Mouse (Mus musculus) v-Abl transformed pro-B cells (cell line): Measurements from ENCODE around the gene Mamstr.

ENCODE experiments used
- in situ Hi-C, 2 experiments: fragments of 400-800 bp; cut with MboI; formaldehyde crosslinking; loops; one replicate each; pipeline ENCODE4 v1.15.1; 2025; ENCODE audit not compliant: unreplicated experiment in 2 of 2

Gene Mamstr

DNA sequence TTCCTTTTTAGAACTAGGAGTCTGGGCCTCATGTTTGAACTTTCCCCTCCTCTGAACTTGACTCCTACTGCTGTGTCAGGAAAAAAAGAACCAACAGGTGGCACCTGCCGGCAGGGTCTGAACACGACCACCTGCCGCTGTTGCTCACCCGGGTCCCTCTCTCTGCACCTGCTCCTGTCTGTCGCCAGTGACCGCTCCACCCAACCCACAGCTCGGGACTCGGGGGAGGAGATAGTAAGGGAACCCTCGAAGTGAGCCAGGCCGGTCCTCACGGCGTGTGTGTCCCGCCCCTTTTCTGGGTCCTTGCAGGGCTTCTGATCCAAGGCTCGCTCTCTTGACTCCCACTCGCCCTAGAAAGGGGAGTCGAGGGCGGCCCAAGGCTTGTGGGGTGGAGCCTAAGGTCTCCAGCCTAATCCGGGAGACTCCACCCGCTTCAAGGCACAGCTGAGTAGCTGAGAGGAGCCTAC is at the start of gene Mamstr:
Gene Mamstr (plus strand): TSS at position 417 of the 467 bp plus-strand sequence.
- in situ Hi-C loops: no loop called here

DNA sequence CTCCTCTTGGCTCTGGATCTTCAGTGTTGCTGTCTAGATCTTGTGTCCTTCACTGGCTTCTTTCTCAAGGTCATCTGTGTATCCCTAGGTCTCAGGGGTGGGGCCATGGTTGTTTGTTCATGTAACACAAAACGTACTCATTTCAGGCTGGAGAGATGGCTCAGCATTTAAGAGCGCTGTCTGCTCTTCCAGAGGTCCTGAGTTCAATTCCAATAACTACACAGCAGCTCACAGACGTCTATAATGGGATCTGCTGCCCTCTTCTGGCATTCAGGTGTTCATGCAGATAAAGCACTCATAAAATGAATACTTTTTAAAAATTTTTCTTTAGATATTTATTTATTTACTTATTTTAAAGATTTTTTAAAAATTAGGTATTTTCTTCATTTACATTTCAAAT is 48.9 kb upstream of the Mamstr start:
- in situ Hi-C loops: loop anchor here in 1 of 2 experiments (5.0 to 10.0 kb wide), 2 partner anchors 34 to 94 kb away; partner anchors contain the start of gene Ntn5

DNA sequence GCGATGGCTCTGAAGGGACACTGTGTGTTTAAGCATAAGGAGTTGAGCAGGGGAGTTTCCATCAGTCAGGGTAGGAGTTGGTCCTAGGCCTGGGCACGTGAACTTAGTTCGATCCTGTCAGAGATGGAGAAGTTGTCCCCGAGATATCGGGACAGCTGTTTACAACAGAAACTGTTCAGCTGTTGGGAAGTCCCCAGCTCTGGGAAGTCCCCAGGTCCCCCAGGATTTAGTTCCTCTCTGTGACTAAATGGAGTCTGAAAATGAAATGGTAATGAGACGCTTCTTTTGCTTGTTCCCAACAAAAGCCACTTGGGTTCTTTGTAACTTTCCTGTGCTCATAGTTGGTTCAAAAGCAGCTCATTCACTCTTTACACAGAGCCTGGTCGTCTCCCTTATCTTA is 47.9 kb upstream of the Mamstr start:
- in situ Hi-C loops: loop anchor here in 1 of 2 experiments (5.0 to 10.0 kb wide), 2 partner anchors 35 to 93 kb away; partner anchors contain the start of gene Ntn5

DNA sequence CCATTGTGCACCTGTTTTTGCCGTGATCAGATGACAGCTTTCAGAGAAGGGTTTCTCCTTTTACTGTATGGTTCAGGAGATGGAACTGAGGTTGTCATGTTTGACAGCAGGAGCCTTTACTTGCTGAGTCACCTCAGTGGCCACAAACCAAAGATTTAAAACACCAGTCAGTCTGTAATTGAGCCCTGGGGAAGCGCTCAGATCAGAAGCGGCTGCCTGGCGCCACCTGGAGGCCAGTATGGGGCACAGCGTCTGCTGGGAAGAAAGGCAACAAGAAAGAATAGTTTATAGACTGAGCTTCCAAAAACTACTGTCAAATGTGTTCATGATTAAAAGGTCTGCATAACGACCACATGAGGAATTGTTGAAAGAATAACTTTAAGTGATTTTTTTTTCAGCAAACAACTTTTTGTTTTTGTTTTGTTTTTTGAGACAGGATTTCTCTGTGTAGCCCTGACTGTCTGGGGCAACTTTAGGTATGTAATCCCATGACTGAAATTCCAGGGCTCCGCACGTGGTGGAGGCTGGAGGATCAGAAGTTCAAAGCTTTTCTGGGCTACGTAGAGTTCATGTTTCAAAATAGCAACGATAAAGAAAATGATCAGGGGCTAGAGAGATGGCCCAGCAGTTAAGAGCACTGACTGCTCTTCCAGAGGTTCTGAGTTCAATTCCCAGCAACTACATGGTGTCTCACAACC is 46.5 kb upstream of the Mamstr start:
- in situ Hi-C loops: loop anchor here in 1 of 2 experiments (5.0 to 10.0 kb wide), 2 partner anchors 36 to 92 kb away; partner anchors contain the start of gene Ntn5

DNA sequence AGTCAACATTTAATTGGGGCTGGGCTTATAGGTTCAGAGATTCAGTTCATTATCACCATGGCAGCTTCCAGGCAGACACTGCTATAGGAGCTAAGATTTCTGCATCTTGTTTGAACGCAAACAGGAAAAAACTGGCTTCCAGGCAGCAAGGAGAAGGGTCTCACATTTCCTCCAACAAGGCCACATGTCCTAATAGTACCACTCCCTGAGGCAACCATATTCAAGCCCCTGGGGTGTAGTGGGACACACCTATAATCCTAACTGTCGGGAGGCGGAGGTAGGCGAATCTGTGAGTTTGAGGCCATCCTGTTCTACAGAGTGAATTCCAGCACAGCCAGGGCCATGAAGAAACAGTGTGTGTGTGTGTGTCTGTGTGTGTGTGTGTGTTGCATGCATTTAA is 44.6 kb upstream of the Mamstr start:
- in situ Hi-C loops: loop anchor here (5.0 to 10.0 kb wide), 2 partner anchors 33 to 90 kb away; partner anchors contain the start of gene Ntn5 (in 1 of the 2)

DNA sequence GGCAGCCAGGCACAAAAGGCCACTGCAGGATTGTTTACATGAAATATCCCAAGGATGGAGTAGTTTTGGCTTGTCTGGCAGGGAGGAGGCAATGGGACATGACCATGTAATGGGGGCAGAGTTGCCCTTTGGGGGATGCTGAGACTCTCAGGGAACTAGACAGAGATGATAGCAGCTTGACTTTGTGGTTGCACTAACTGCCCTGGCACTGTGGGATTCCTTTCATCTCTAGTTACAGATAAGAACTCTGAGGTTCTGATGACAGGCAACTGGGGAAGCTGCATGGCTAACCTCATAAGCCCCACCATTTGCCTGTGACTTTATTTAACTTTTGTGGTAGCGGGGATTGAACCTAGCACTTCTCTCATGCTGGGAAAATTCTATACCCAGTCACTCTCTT is 43.7 kb upstream of the Mamstr start:
- in situ Hi-C loops: loop anchor here (5.0 to 10.0 kb wide), 2 partner anchors 34 to 89 kb away; partner anchors contain the start of gene Ntn5 (in 1 of the 2)

DNA sequence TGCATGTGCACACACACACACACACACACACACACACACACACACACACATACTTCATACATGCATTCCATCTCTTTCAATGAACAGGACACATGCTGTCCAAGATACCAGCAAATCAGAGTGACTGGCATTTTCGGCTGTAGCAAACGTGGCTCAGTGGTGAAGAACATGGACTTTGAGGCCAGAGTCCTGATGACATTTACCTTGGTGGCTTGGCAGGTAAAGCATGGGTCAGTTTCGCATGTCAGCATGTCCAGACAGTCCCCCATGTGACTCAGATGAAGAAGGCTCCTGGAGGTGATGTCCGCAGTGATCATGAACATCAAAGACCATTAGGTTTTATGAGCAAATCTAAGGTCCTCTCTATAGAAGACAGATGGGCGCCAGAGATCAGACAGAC is 42.8 kb upstream of the Mamstr start:
- in situ Hi-C loops: loop anchor here (5.0 to 10.0 kb wide), 2 partner anchors 35 to 88 kb away; partner anchors contain the start of gene Ntn5 (in 1 of the 2)

DNA sequence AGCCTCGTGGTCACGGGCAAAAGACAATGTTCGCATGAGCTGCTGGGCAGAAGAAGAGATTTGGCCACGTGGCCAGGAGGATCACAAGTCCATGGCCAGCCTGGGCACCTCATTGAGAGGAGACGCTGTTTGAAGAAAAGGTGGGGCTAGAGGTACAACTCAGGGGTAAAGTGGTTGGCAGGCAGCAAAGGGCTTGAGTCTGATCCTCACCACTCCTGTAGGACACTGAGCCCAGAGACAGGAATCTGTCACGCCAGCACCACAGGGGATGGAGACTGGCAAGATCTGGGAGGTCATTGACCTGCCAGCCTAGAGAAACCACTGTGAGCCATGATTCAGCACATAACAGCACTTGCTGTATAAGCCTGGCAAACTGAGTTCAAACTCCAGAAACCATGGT is 42.2 kb upstream of the Mamstr start:
- in situ Hi-C loops: loop anchor here (5.0 to 10.0 kb wide), 2 partner anchors 35 to 87 kb away; partner anchors contain the start of gene Ntn5 (in 1 of the 2)

DNA sequence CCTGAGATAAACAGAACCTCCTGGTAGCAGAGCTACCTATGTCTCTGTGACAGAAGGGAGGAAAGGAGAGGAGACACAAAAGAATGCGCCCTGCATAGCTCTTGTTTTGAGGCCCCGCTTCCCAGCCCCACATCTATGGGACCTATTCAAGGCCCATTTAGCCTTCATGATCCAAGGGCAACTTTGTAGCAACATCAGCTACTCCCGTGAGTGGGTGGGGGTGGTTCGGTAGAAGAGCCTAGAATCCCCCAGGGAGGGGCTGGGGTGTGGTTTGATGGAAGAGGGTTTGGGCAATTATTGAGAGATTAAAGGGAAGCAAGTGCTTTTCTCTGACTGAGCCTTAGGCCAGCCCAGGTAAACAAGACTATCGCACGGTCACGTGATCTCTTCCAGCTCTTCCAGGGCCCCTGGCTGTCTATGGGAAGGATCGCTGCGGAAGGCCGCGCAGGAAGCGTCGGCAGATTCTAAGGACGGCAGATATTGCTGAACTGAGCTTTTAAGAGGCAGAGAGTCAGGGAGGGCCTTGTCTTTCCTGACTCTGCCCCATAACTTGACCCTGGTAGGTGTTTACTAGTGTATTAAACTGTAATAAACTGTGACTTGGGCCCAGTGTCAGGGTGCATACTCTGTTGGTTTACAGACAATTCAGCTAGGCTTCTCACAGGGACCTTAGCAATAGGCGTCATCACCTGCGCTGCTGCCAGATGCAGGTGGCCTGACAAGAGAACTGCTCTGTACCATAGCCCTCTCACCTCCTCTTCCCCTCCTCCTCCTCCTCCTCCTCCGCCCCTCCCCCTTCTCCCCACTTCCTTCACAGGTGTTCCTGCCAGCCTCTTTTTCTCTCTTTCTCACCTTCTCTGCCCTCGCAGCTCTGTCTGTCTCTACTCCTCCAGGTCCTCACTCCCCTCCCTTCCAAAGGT is 40.6 kb upstream of the Mamstr start:
- in situ Hi-C loops: loop anchor here (5.0 to 10.0 kb wide), 2 partner anchors 37 to 86 kb away; partner anchors contain the start of gene Ntn5 (in 1 of the 2)

DNA sequence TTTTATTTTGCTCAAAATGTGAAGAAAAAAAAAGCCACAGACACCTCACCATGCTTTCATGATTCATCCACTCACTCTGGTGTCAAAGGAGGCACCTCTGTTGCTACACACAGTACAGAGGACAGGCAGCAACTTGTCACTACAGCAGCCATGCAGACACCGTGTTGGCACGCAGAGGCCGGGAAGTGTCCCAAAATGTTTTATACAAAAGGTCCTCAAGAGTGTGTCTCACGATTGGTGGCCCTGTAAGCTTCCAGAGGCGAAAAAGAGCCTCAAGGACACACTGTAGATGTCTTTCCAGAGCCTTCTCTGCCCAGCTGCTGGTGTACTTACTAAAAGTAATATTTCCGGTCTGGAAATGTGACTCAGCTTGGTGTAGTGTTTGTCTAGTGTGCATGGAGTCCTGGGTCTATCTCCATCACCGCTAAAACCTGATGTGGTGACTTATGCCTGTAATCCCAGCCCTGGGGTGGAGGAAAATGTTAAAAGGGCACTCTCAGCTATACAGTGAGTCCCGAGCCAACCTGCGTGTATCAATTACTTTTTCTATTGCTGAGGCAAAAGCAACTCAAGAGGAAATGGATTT is 34.0 kb upstream of the Mamstr start:
- in situ Hi-C loops: no loop called here

DNA sequence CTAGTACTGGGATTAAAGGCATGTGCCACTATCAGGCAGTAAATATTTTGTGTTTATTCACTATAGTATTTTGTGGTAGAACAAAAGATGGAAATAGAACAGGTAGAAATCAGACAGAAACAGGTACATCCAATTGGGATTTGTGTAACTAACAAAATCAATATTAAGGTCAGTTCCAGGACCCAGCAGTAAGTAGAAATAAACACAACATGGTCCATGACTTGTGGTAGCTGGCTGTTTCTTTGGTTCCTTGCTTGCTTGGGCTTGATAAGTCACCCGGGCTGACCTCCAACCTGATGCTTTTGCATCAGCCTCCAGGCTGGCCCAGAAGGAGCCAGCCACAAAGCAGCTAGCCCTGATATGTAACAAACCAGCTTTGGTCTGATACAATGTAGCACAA is 30.3 kb upstream of the Mamstr start:
- in situ Hi-C loops: no loop called here

DNA sequence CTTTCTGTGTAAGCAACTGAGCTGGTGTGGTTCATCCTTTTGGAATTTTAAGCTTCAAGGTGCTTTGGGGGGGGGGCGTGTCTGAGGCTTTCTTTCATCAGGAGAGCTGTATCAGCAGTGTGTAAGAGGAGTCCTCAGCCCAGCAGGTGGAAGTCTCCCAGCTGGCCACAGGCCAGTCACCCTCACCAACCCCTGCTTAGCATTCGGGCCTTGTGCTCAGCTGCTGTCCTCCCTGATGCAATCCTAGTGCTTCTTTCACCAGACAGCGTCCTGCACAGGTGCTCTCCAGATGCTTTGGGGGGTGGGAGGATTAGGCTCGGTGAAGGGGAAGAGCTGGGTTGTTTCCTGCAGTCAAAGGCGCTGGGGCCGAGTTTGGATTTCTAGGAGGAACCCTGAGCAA is 23.5 kb upstream of the Mamstr start:
- in situ Hi-C loops: no loop called here

DNA sequence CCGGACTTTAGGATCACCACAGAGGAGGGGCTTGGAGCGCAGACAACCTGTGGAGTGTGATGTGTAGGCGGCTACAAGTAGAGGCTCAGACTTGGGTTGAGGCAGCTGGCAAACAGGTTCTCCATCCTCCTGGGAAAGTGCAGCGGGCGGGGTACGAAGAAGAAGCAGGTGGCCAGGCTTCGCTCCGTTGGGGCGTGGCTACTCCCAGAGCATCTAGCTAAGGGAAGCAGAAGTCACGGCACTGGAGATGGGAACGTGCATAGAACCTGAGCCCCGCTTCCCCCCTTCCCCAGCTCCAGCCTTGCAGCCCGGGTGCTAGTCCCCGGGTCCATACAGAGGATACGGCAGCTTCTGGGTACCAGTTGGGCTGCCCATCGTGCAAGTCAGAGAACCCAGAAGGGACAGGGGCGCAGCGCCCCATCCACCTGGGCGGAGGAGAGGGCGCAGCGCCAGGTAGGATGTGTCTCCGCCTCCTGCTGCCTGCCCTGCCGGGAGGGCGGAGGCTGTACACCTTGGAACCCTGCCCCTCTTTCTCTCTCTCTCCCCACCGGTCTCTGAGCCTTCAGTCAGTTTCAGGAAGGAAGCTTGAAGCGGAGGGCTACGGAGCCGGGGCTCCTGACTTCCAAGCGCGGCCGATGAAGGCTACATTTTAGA is 22.6 kb upstream of the Mamstr start, which contains the start of gene Fut1:
Gene Fut1 (plus strand): TSS at position 248 of the 654 bp plus-strand sequence.
- in situ Hi-C loops: no loop called here

DNA sequence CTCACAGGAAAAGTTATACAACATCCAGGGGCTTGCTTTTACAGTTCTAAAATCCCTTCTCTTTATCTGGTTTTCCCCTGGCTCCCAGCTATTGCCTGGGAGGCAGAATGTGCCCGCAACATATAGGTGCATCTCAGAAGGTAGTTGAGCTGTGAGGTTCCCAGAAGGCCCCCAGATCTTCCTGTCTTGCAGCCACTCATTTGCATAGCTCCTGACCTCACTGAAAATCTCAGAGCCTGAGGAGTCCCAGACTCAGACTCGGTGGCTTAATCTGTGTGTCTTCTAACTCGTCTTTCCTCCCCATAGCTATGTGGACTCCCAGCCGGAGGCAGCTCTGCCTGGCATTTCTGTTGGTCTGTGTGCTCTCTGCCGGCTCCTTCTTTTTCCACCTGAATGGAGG is 21.5 kb upstream of the Mamstr start:
- in situ Hi-C loops: no loop called here

DNA sequence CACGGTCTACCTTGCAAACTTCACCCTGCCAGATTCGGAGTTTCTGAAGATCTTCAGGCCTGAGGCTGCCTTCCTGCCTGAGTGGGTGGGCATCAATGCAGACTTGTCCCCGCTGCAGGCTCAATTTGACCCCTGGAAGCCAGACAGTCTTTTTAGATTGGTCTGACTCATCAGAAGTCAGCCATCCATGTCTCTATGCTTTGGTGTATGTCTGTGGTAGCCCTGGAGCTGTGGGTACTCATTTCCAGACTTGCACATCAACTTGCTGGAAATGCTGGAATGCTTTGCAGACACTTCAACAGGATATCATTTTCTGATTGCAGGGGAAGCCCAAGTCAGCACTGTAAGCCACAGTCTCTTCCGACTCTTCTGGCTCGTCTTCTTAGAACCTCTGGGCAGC is 20.2 kb upstream of the Mamstr start:
- in situ Hi-C loops: no loop called here

DNA sequence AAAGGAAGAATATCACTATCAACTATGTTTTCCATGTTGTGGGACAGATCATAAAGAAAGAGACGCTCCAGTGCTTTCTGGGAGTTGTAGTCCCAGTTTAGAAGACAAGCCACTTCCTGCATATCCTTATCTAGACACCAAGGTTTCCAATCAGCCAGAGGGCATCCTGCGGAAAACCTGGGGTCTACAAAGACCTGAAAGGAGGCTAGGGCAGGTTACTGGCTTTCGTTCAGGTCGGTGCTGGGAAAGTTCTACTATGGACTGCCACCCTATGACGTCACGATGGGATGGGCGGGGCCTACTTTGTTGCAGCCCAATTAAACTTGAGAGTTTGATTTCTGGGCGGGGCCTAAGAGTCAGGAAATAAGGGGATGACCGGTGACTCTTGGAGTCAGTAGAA is 18.3 kb upstream of the Mamstr start, which contains the start of gene Izumo1:
Gene Izumo1 (plus strand): TSS at position 369 of the 400 bp plus-strand sequence.
- in situ Hi-C loops: no loop called here

DNA sequence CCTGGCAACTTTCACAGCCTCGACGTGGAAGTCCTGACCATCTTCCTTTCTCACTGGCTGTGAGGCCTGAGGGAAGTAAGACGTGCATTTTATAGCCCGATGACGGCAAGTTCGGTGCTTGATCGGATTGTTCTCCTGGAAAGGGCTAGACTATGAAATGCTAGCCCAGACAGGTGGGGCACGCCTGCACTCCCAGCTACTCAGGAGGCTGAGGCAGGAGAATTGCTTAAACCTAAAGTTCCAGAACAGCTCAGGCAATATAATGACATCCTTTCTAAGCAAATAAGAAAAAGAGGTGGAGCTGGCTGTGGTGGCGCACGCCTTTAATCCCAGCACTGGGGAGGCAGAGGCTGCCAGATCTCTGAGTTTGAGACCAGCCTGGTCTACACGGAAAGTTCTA is 16.3 kb upstream of the Mamstr start:
- in situ Hi-C loops: no loop called here

DNA sequence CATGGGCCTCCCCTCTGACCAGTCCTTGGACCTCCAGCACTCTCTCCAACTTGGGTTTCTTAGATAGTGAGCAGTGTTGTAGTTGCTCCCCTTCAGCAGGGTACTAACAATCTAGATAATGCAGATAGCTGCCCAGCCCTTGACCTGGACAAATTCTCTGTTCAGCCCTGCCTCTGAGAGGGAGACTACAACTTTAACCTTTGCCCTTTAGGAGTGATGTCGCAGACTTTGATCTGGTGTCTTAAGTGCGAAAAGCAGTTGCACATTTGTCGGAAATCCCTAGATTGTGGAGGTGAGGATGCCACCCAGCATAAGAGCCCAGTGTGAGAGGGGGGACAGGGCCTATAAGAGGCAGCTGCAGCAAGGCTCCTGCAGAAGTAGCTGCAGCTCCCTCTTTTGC is 15.1 kb upstream of the Mamstr start:
- in situ Hi-C loops: no loop called here

DNA sequence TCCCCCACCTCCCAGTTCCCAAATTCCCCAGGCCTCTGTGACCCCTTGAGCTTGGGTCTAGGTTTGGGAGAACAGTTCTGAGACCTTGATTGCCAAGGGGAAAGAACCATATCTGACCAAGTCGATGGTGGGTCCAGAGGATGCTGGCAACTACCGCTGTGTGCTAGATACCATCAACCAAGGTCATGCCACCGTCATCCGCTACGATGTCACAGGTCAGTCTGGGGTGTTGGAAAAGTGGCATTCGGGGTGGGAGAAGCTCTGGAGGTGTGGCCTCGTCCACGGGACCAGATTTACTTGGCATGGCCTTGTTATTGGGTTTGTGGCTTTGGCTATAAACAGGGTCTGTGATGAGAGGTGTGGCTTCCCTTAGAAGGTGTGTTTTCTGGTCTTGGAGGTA is 14.3 kb upstream of the Mamstr start:
- in situ Hi-C loops: no loop called here

DNA sequence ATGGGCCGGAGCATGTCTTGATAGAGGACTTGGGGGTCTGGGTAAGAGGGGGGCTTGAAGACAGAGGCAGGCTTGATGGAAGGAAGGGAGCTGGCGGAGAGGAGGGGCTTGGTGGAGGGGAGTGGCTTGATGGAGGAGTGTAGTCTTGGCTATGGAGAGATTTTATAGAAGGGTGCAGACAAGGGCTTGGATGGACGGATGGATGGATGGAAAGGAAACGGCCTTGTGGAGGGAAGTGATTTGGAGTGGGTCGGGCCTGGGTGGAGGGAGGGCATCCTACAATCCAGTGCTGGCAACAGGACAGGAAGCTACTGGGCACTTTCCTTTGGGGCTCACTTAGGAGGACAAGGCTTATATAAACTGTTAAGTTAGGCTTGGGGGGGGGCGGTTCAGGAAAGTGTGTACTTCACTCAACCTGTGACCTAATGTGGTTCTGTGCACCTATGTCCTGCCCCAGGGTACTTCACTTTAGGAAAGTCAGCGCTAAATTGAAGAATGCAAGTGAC is 13.2 kb upstream of the Mamstr start:
- in situ Hi-C loops: no loop called here
